Mouse (Mus musculus): ENCODE measurements around the gene Zfp553.

The Zfp553 gene

GRCm38 (mm10) chr7:127211014-127211745 is 21.7 kb upstream of the Zfp553 start:
- no peak for DNase-seq (ENCODE audit: extremely low spot score)

- DNase-seq (ENCODE audit: extremely low spot score): no peak
These were observed 20.2 kb upstream of the Zfp553 start for GRCm38 (mm10) chr7:127212432-127213250.

GRCm38 (mm10) chr7:127213485-127213884 is 19.4 kb upstream of the Zfp553 start:
- peak; percentile 47 for DNase-seq (ENCODE audit: extremely low spot score)

GRCm38 (mm10) chr7:127213930-127214329 is 18.9 kb upstream of the Zfp553 start:
- DNase-seq (ENCODE audit: extremely low spot score): no peak

GRCm38 (mm10) chr7:127214521-127214920 is 18.3 kb upstream of the Zfp553 start:
- DNase-seq (ENCODE audit: extremely low spot score): no peak

GRCm38 (mm10) chr7:127214981-127215871 is 17.6 kb upstream of the Zfp553 start:
- peak; percentile 69 for DNase-seq (ENCODE audit: extremely low spot score)

GRCm38 (mm10) chr7:127216307-127216706 is 16.6 kb upstream of the Zfp553 start:
- no peak for DNase-seq (ENCODE audit: extremely low spot score)

- DNase-seq (ENCODE audit: extremely low spot score): no peak
These were observed 15.4 kb upstream of the Zfp553 start for GRCm38 (mm10) chr7:127217475-127217874.

- DNase-seq (ENCODE audit: extremely low spot score): no peak
These were observed 14.8 kb upstream of the Zfp553 start for GRCm38 (mm10) chr7:127217901-127218642.

- DNase-seq (ENCODE audit: extremely low spot score): no peak
These were observed 14.2 kb upstream of the Zfp553 start for GRCm38 (mm10) chr7:127218670-127219069.

- DNase-seq (ENCODE audit: extremely low spot score): no peak
These were observed 12.4 kb upstream of the Zfp553 start for GRCm38 (mm10) chr7:127220440-127220839.

GRCm38 (mm10) chr7:127223106-127223505 is 9.8 kb upstream of the Zfp553 start:
- DNase-seq (ENCODE audit: extremely low spot score): no peak

GRCm38 (mm10) chr7:127223515-127224478 is 9.1 kb upstream of the Zfp553 start:
- DNase-seq (ENCODE audit: extremely low spot score): no peak

- no peak for DNase-seq (ENCODE audit: extremely low spot score)
These were observed 8.2 kb upstream of the Zfp553 start for GRCm38 (mm10) chr7:127224616-127225015.

GRCm38 (mm10) chr7:127225147-127225995 is 7.5 kb upstream of the Zfp553 start:
- no peak for DNase-seq (ENCODE audit: extremely low spot score)

- DNase-seq (ENCODE audit: extremely low spot score): peak; percentile 77
These were observed 4.1 kb upstream of the Zfp553 start for GRCm38 (mm10) chr7:127228615-127229303.

- no peak for DNase-seq (ENCODE audit: extremely low spot score)
These were observed 1.5 kb upstream of the Zfp553 start for GRCm38 (mm10) chr7:127231376-127231775.

- no peak for DNase-seq (ENCODE audit: extremely low spot score)
These were observed 837 bp upstream of the Zfp553 start for GRCm38 (mm10) chr7:127231826-127232621.
